Mouse (Mus musculus) midbrain, embryonic 11.5 days (tissue): ENCODE measurements around the gene Ctnna3. TPM values are rescaled to one million over a fixed set of nuclear protein-coding genes. Genes with fewer than 3 reads are reported as not detected.

Source experiments
- ATAC-seq: fragments of 200-750 bp; cut with Nextera tagmentation; 2 replicates; pipeline ENCODE4 v1.8.0; 2017; ENCODE audit warnings: moderate TSS enrichment, moderate library complexity; ENCODE audit not compliant: low FRiP score
- DNase-seq: peaks from one replicate; pipeline ENCODE4 v3.0.0; 2015; ENCODE audit warnings: low spot score; ENCODE audit errors: missing footprints
- H3K27ac ChIP-seq: fragments of 300-500 bp; sonication (generic); 2 replicates; pipeline ENCODE4 v1.5.1; 2014; ENCODE audit warnings: low read depth, low read length
- H3K27me3 ChIP-seq: fragments of 300-500 bp; sonication (generic); 2 replicates; pipeline ENCODE4 v1.6.1; 2014; ENCODE audit warnings: mild to moderate bottlenecking, low read length, moderate library complexity, mixed read lengths; ENCODE audit not compliant: control insufficient read depth, insufficient read depth
- H3K36me3 ChIP-seq: fragments of 300-500 bp; sonication (generic); 2 replicates; pipeline ENCODE4 v1.6.1; 2014; ENCODE audit warnings: mild to moderate bottlenecking, low read length, moderate library complexity, mixed read lengths; ENCODE audit not compliant: control insufficient read depth, insufficient read depth
- H3K4me1 ChIP-seq: fragments of 300-500 bp; sonication (generic); 2 replicates; pipeline ENCODE4 v1.6.1; 2014; ENCODE audit warnings: low read length; ENCODE audit not compliant: control insufficient read depth, insufficient read depth
- H3K4me2 ChIP-seq: fragments of 300-500 bp; sonication (generic); 2 replicates; pipeline ENCODE4 v1.6.1; 2014; ENCODE audit warnings: mild to moderate bottlenecking, moderate library complexity
- H3K4me3 ChIP-seq: fragments of 300-500 bp; sonication (generic); 2 replicates; pipeline ENCODE4 v1.5.1; 2014; ENCODE audit warnings: low read depth, low read length
- H3K9ac ChIP-seq: fragments of 300-500 bp; sonication (generic); 2 replicates; pipeline ENCODE4 v1.6.1; 2014; ENCODE audit warnings: low read length
- H3K9me3 ChIP-seq: fragments of 300-500 bp; sonication (generic); 2 replicates; pipeline ENCODE4 v1.6.1; 2016; ENCODE audit warnings: low read length; ENCODE audit not compliant: control insufficient read depth
- WGBS: fragments of 180-500 bp; shearing (Covaris S2); extraction: QIAGEN DNeasy Blood & Tissue Kit; methylation state at CpG from one replicate; pipeline ENCODE4 v1.1.7; 2014; 5-methylcytosine and 5-hydroxymethylcytosine counted together
- polyA plus RNA-seq: library from polyadenylated mRNA; unstranded; fragments of >200 nt; fragmentation: Nextera tagmentation; extraction: Ambion mirVana; gene quantifications from 2 replicates; pipeline ENCODE4 v1.2.1, GENCODE M21; 2014

Ctnna3 gene
- polyA plus RNA-seq, 1 experiment from 2014 or later = not detected

DNA sequence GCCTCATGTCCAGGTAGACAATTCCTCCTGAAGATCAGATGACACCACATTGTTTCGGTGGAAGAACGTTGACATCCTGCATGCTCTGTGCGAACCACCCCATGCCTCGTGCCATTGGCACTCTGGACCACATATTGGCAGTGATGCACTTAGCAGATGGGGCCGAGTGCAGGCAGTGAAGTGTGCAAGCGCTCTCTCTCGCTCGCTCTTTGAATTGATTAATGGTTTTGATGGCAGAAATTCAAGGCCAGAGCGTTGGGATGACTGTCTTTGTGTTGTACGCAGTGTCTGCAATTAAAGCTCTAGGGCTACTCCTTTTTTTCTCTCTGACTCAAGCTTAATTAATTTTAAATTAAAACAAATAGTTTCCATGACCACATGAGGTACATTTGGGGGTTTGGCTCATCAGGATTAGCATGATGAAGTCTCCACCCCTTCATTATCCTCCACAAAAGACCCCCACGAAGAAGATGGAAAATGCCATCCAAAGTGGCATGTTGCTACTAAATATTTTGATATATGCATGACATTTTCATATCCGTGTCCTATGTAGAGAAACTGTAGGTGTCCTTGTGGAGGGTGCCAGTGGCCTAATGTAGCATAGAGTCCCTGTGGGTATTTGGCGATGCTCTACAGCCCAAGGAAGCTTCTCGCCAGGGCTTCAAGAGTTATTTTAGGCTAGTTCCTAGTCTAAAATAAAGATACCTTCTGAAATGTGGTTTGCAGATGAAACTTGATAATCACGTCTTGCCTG lies 700.7 kb downstream of the Ctnna3 start:
- Histone ChIP-seq H3K9ac (no peak overlapping the region), H3K4me2 (no peak overlapping the region), H3K36me3 (no peaks in the 10 kb centered on the region), H3K27me3 (no peaks in the 10 kb centered on the region), H3K4me1 (no peaks in the 10 kb centered on the region), H3K9me3 (no peaks in the 10 kb centered on the region), H3K27ac (no peak overlapping the region), H3K4me3 (no peak overlapping the region)
- ATAC-seq (no peak), DNase-seq (no peak)
- 91% methylated on average over 15 of the region's 15 CpGs for WGBS

GRCm38 (mm10) chr10:64133461-64133860 lies 703.6 kb downstream of the Ctnna3 start:
- 85% methylated on average over 3 of the region's 3 CpGs for WGBS
- Histone ChIP-seq H3K9me3 (no peaks in the 10 kb centered on the region), H3K4me1 (no peaks in the 10 kb centered on the region), H3K27me3 (no peaks in the 10 kb centered on the region), H3K4me2 (no peak overlapping the region), H3K36me3 (no peaks in the 10 kb centered on the region), H3K4me3 (no peak overlapping the region), H3K27ac (no peak overlapping the region), H3K9ac (no peak overlapping the region)
- no peak for DNase-seq
- no peak for ATAC-seq

DNA sequence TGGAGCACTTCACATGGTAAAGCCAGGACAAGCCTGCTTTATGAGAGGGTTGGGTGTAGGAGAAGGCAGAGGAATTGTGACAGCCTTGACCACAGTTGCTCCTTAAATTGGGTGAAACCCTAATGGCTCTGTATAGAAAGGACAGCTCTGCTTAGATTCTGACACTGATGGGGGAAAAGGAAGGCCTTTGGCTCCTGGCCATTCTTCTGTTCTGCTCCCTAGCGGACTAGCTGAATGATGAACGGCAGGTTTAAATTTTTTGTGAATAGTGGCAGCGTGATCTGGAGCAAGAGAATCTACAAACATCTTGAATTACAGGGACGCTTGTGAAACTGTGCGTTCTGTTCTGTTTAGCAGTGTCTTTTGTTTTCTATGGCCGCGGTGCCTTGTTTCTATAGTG lies 705.6 kb downstream of the Ctnna3 start:
- Histone ChIP-seq H3K4me2 (no peak overlapping the region), H3K36me3 (no peaks in the 10 kb centered on the region), H3K27me3 (no peaks in the 10 kb centered on the region), H3K4me1 (no peaks in the 10 kb centered on the region), H3K9ac (no peak overlapping the region), H3K27ac (no peak overlapping the region), H3K9me3 (no peaks in the 10 kb centered on the region), H3K4me3 (no peak overlapping the region)
- no peak for DNase-seq
- WGBS = 34% methylated on average over 7 of the region's 7 CpGs
- no peak for ATAC-seq

GRCm38 (mm10) chr10:64146511-64146910 lies 716.6 kb downstream of the Ctnna3 start:
- DNase-seq (no peak), ATAC-seq (no peak)
- WGBS = 83% methylated on average over 3 of the region's 3 CpGs
- no peaks in the 10 kb centered on the region for H3K4me1 ChIP-seq
- no peaks in the 10 kb centered on the region for H3K36me3 ChIP-seq
- H3K4me2 ChIP-seq = no peak overlapping the region
- no peaks in the 10 kb centered on the region for H3K27me3 ChIP-seq
- H3K4me3 ChIP-seq = no peak overlapping the region
- H3K9ac ChIP-seq = no peak overlapping the region
- H3K27ac ChIP-seq = no peak overlapping the region
- H3K9me3 ChIP-seq = no peaks in the 10 kb centered on the region

GRCm38 (mm10) chr10:64181696-64182095 lies 751.8 kb downstream of the Ctnna3 start:
- Histone ChIP-seq H3K4me1 (no peaks in the 10 kb centered on the region), H3K27ac (no peak overlapping the region), H3K4me2 (no peak overlapping the region), H3K27me3 (no peaks in the 10 kb centered on the region), H3K9me3 (no peaks in the 10 kb centered on the region), H3K4me3 (no peak overlapping the region), H3K36me3 (no peaks in the 10 kb centered on the region), H3K9ac (no peak overlapping the region)
- DNase-seq (no peak), ATAC-seq (no peak)
- WGBS = 94% methylated on average over 13 of the region's 13 CpGs

- Histone ChIP-seq H3K36me3 (no peaks in the 10 kb centered on the region), H3K27me3 (no peaks in the 10 kb centered on the region), H3K9ac (no peak overlapping the region), H3K4me1 (no peaks in the 10 kb centered on the region), H3K27ac (no peak overlapping the region), H3K9me3 (no peaks in the 10 kb centered on the region), H3K4me2 (no peak overlapping the region), H3K4me3 (no peak overlapping the region)
- WGBS = 91% methylated on average over 4 of the region's 4 CpGs
- DNase-seq (no peak), ATAC-seq (no peak)
Observed at GRCm38 (mm10) chr10:64182731-64183130, 752.8 kb downstream of the Ctnna3 start.

DNA sequence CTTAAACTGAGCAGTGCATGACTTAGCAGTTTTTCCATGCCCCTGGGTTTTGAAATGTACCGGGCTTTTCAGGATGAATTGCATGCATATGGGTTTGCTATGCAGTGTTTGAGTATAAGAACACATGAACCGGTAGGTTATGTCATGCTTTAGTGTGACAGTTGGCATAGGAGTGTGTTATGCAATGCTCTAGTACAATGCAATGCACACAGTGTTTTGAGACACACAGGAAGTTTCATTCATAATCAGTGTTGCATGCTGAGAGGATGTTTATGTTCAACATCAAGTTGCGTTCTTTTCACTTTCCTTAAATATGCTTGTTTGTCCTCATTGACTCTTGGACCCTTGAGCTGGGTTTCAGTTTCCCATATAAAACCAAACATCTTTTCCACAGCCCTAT lies 758.1 kb downstream of the Ctnna3 start:
- ATAC-seq (no peak), DNase-seq (no peak)
- 93% methylated on average over 3 of the region's 3 CpGs for WGBS
- Histone ChIP-seq H3K27ac (no peak overlapping the region), H3K9ac (no peak overlapping the region), H3K36me3 (no peaks in the 10 kb centered on the region), H3K4me1 (no peaks in the 10 kb centered on the region), H3K4me3 (no peak overlapping the region), H3K4me2 (no peak overlapping the region), H3K27me3 (no peaks in the 10 kb centered on the region), H3K9me3 (no peaks in the 10 kb centered on the region)

DNA sequence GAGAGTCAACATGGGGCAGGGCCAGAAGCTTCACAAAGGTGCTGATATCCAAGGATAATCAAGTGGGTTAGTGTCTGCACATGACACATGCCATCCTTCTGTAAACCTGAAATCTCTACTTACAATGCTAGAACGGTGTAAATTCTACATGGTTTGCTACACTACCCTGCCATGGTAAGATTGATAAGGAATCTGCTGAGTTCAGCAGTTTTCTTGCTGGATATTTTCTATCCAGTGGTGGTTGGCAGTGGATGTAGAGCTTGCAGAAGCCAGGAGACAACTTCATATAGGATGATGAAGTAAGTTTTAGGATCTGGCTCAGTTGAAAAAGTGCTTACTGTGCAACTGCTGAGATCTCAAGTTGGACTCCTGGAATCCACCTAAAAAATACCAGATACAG lies 767.7 kb downstream of the Ctnna3 start:
- WGBS = 82% methylated on average over 1 of the region's 1 CpGs
- no peak for ATAC-seq
- no peak overlapping the region for H3K4me3 ChIP-seq

GRCm38 (mm10) chr10:64215632-64216031 lies 785.7 kb downstream of the Ctnna3 start:
- H3K4me3 ChIP-seq = no peak overlapping the region
- no peaks in the 10 kb centered on the region for H3K36me3 ChIP-seq
- ATAC-seq = no peak
- no peaks in the 10 kb centered on the region for H3K9me3 ChIP-seq
- no peak overlapping the region for H3K27ac ChIP-seq
- WGBS = 89% methylated on average over 3 of the region's 3 CpGs
- H3K4me2 ChIP-seq = no peak overlapping the region
- DNase-seq = no peak
- H3K9ac ChIP-seq = no peak overlapping the region
- H3K27me3 ChIP-seq = no peaks in the 10 kb centered on the region
- no peaks in the 10 kb centered on the region for H3K4me1 ChIP-seq

More for the DNA sequence above, 767.7 kb downstream of the Ctnna3 start:
- Histone ChIP-seq H3K36me3 (no peaks in the 10 kb centered on the region), H3K9me3 (no peaks in the 10 kb centered on the region), H3K27me3 (no peaks in the 10 kb centered on the region), H3K4me1 (no peaks in the 10 kb centered on the region), H3K4me2 (no peak overlapping the region), H3K27ac (no peak overlapping the region), H3K9ac (no peak overlapping the region)
- no peak for DNase-seq
